In genomic region chr6:116407956-116408657, GRCm38 (mm10) we compare ENCODE assay signal across 16 mouse cellular contexts. TPM values are rescaled to one million over a fixed set of nuclear protein-coding genes. Genes with fewer than 3 reads are reported as not detected.
A peak's percentile ranks its signal among the peaks of the same experiment; 100 is the strongest.
DNase-seq lines count a peak whose midpoint lies in the region; TF ChIP-seq lines count a peak whose summit lies in the region.
"Had no signal": no experiment of that assay in that cellular context is flagged by ENCODE, and none has a peak within 500 bp of the region (broad histone marks: within the 10 kb centered on the region; RNA-seq: fewer than 3 reads in every experiment).

No protein-coding gene starts in this region.

- H3K4me1 ChIP-seq in olfactory bulb, adult 2 months (ENCODE audit: control insufficient read depth, insufficient read depth, low read length) = peaks cover 24% of the 10 kb centered on the region
- H3K4me1 ChIP-seq: liver, embryonic 13.5 days had no signal

- peak overlapping the region; percentile 42 for H3K27ac ChIP-seq in olfactory bulb, adult 2 months (ENCODE audit: insufficient read depth, low read depth, low read length)
- H3K27ac ChIP-seq: embryonic facial prominence, embryonic 10.5 days; forebrain, embryonic 12.5 days; liver, embryonic 13.5 days; macrophage; midbrain, embryonic 12.5 days had no signal

- TF ChIP-seq CTCF in olfactory bulb, adult 2 months (IDR thresholded peaks at IDR 0.05; ENCODE audit: insufficient read depth, low read depth, low read length) = no peak

- peak; percentile 79 for DNase-seq in ovary, adult 18-20 months (ENCODE audit: low spot score)
- no peak for DNase-seq in ovary, postnatal 10 days (ENCODE audit: low spot score)
- peak; percentile 30 for DNase-seq in MN1 (ENCODE audit: low spot score)
- DNase-seq in adrenal gland, postnatal 14 days = peak; percentile 71
- no peak for DNase-seq in cerebellum, postnatal 14 days
- DNase-seq in thymus, postnatal 14 days = no peak
- DNase-seq: cerebellum, adult 18-20 months; liver, embryonic 13.5 days; lung, embryonic 14.5 days had no signal

- 64% methylated on average over 6 of the region's 6 CpGs for WGBS in olfactory bulb, adult 2 months

- no peak overlapping the region for H3K4me3 ChIP-seq in olfactory bulb, adult 2 months (ENCODE audit: insufficient read depth, low read depth, low read length)
- H3K4me3 ChIP-seq: embryonic facial prominence, embryonic 10.5 days; forebrain, embryonic 12.5 days; liver, embryonic 13.5 days; midbrain, embryonic 12.5 days had no signal

- no peak for TF ChIP-seq POLR2A in olfactory bulb, adult 2 months (IDR thresholded peaks at IDR 0.05; ENCODE audit: insufficient read depth, low read depth, low read length)

RNA-seq across cellular contexts. Expression of gene Alox5, which starts 52.9 kb away (rescaled TPM):
- total RNA-seq in adrenal gland, postnatal 14 days (2021) = 1.5 and 2.7 TPM in 2 replicates
- polyA plus RNA-seq in olfactory bulb, adult 2 months (2012; ENCODE audit: insufficient read depth, insufficient read length, low replicate concordance, missing spikeins) = not detected in 2 replicates
- polyA plus RNA-seq: activated CD4-positive, CD25-positive, alpha-beta regulatory T cell, adult 4 months; CD4-positive, CD25-positive, alpha-beta regulatory T cell, adult 4 months had no signal

Comparison
In these comparisons a context has a peak if more than half of its experiments do, and no peak if none do; other contexts are left out.
1. DNase-seq: peak in ovary, adult 18-20 months (single experiment), MN1 (single experiment) and adrenal gland, postnatal 14 days (single experiment); none in ovary, postnatal 10 days (single experiment), cerebellum, postnatal 14 days (0 of 2) and thymus, postnatal 14 days (single experiment).